Mouse (Mus musculus) spleen, postnatal 0 days (tissue): ENCODE data around the gene Ccdc159. TPM values are rescaled to one million over a fixed set of nuclear protein-coding genes. Genes with fewer than 3 reads are reported as not detected.

ENCODE experiments used
- polyA plus RNA-seq: library from polyadenylated mRNA; unstranded; fragments of >200 nt; fragmentation: Nextera tagmentation; extraction: Ambion mirVana; gene quantifications from 2 replicates; pipeline ENCODE4 v1.2.1, GENCODE M21; 2015

The Ccdc159 gene
- 0.63 and 0.84 TPM in 2 replicates for polyA plus RNA-seq

GRCm38 (mm10) chr9:21927208-21927753 lies at the start of gene Ccdc159, which contains the start of gene Tmem205:
TSS of gene Ccdc159 (plus strand) at chr9:21927471.
TSS of gene Tmem205 (minus strand) at chr9:21927556.

GRCm38 (mm10) chr9:21918035-21918592 lies 9.2 kb upstream of the Ccdc159 start, which contains the start of gene Rab3d:
TSS of gene Rab3d (minus strand) at chr9:21918192.

GRCm38 (mm10) chr9:21936692-21937570 lies 9.7 kb downstream of the Ccdc159 start, which contains the start of gene Plppr2:
TSS of gene Plppr2 (plus strand) at chr9:21937033.

GRCm38 (mm10) chr9:21955570-21956281 lies 28.5 kb downstream of the Ccdc159 start, which contains the start of gene Swsap1:
TSS of gene Swsap1 (plus strand) at chr9:21955755.

GRCm38 (mm10) chr9:21963417-21963816 lies 36.1 kb downstream of the Ccdc159 start, which contains the start of gene Epor:
TSS of gene Epor (minus strand) at chr9:21963506.

Other genes starting within 250 kb of the Ccdc159 start
- gene Ldlr, start 204.0 kb upstream of the Ccdc159 start, polyA plus RNA-seq = 5.2 and 5.3 TPM in 2 replicates
- 108 and 118 TPM in 2 replicates for gene Spc24, start 167.2 kb upstream of the Ccdc159 start, polyA plus RNA-seq
- gene Kank2, start 128.7 kb upstream of the Ccdc159 start, polyA plus RNA-seq = 4.1 and 4.5 TPM in 2 replicates
- 0.61 and 0.66 TPM in 2 replicates for gene Angptl8, start 92.0 kb upstream of the Ccdc159 start, polyA plus RNA-seq
- 9.2 and 13.3 TPM in 2 replicates for gene Dock6, start 74.8 kb upstream of the Ccdc159 start, polyA plus RNA-seq
- gene Rab3d, start 9.3 kb upstream of the Ccdc159 start, polyA plus RNA-seq = 11.6 and 16.2 TPM in 2 replicates
- 16.7 and 22.4 TPM in 2 replicates for gene Tmem205, start 85 bp downstream of the Ccdc159 start, polyA plus RNA-seq
- gene Plppr2, start 9.6 kb downstream of the Ccdc159 start, polyA plus RNA-seq = 1.1 and 1.4 TPM in 2 replicates
- 2.3 and 2.8 TPM in 2 replicates for gene Swsap1, start 28.3 kb downstream of the Ccdc159 start, polyA plus RNA-seq
- gene Epor, start 36.0 kb downstream of the Ccdc159 start, polyA plus RNA-seq = 121 and 135 TPM in 2 replicates
- gene Rgl3, start 62.0 kb downstream of the Ccdc159 start, polyA plus RNA-seq = 0.96 and 1.5 TPM in 2 replicates
- gene Ccdc151, start 75.2 kb downstream of the Ccdc159 start, polyA plus RNA-seq = 0.06 and 0.17 TPM in 2 replicates
- gene Prkcsh, start 75.3 kb downstream of the Ccdc159 start, polyA plus RNA-seq = 34.2 and 36.2 TPM in 2 replicates
- not detected in 2 replicates for gene Elavl3, start 124.6 kb downstream of the Ccdc159 start, polyA plus RNA-seq
- gene Gm49318, start 143.8 kb downstream of the Ccdc159 start, polyA plus RNA-seq = not detected in 2 replicates
- 5.9 and 6.2 TPM in 2 replicates for gene Zfp653, start 143.9 kb downstream of the Ccdc159 start, polyA plus RNA-seq
- gene Ecsit, start 158.0 kb downstream of the Ccdc159 start, polyA plus RNA-seq = 19.5 and 20.0 TPM in 2 replicates
- gene Cnn1, start 171.7 kb downstream of the Ccdc159 start, polyA plus RNA-seq = 9.1 and 14.5 TPM in 2 replicates
- gene Elof1, start 189.7 kb downstream of the Ccdc159 start, polyA plus RNA-seq = 117 and 126 TPM in 2 replicates
- 122 and 146 TPM in 2 replicates for gene Acp5, start 208.2 kb downstream of the Ccdc159 start, polyA plus RNA-seq
- gene Pigyl, start 229.4 kb downstream of the Ccdc159 start, polyA plus RNA-seq = 55.6 and 55.8 TPM in 2 replicates